Mouse (Mus musculus) liver, embryonic 14.5 days (tissue): Measurements from ENCODE around the gene 2310061I04Rik.

Experiments
- CTCF ChIP-seq: IDR thresholded peaks from 2 replicates; pipeline ENCODE4 v1.5.1; 2016; ENCODE audit warnings: antibody characterized with exemption, low read depth, control low read depth
- EP300 ChIP-seq: IDR thresholded peaks from 2 replicates; pipeline ENCODE4 v1.6.1; 2016; ENCODE audit warnings: antibody characterized with exemption, low read depth

- no peak for TF ChIP-seq CTCF
- no peak for TF ChIP-seq EP300
These were observed 33.4 kb upstream of the 2310061I04Rik start for GRCm38 (mm10) chr17:35930627-35931026.
